Mouse (Mus musculus) induced T-regulatory cell, adult 2 months (primary cell): ENCODE data around the gene Hs6st1.

Experiments
- DNase-seq: peaks from one replicate; pipeline ENCODE4 v3.0.0-alpha.2; 2012; ENCODE audit warnings: low read depth

Hs6st1 gene

GRCm38 (mm10) chr1:36129881-36130280 lies 61.7 kb downstream of the Hs6st1 start:
- DNase-seq, result no peak

- no peak for DNase-seq
These were observed 62.3 kb downstream of the Hs6st1 start for GRCm38 (mm10) chr1:36130307-36131035.

- peak; percentile 48 for DNase-seq
These were observed 63.0 kb downstream of the Hs6st1 start for GRCm38 (mm10) chr1:36131154-36131553.

- DNase-seq, result no peak
These were observed 63.6 kb downstream of the Hs6st1 start for GRCm38 (mm10) chr1:36131766-36132165.

GRCm38 (mm10) chr1:36132211-36132610 lies 64.0 kb downstream of the Hs6st1 start:
- DNase-seq, result no peak

GRCm38 (mm10) chr1:36133041-36133440 lies 64.8 kb downstream of the Hs6st1 start:
- DNase-seq, result no peak

- no peak for DNase-seq
These were observed 65.4 kb downstream of the Hs6st1 start for GRCm38 (mm10) chr1:36133647-36134046.

- peak; percentile 85 for DNase-seq
These were observed 66.4 kb downstream of the Hs6st1 start for GRCm38 (mm10) chr1:36134584-36134983.

GRCm38 (mm10) chr1:36140311-36140710 lies 72.1 kb downstream of the Hs6st1 start:
- DNase-seq, result no peak

GRCm38 (mm10) chr1:36145050-36145449 lies 76.8 kb downstream of the Hs6st1 start:
- peak; percentile 61 for DNase-seq

- peak; percentile 46 for DNase-seq
These were observed 80.6 kb downstream of the Hs6st1 start for GRCm38 (mm10) chr1:36148809-36149208.

- DNase-seq, result peak; percentile 77
These were observed 81.2 kb downstream of the Hs6st1 start for GRCm38 (mm10) chr1:36149411-36149810.
